Mouse (Mus musculus) heart, embryonic 12.5 days (tissue): ENCODE results near the gene Ptpa. TPM values are rescaled to one million over a fixed set of nuclear protein-coding genes. Genes with fewer than 3 reads are reported as not detected.

Experiments
- ATAC-seq: fragments of 200-750 bp; cut with Nextera tagmentation; 2 replicates; pipeline ENCODE4 v1.8.0; 2017; ENCODE audit warnings: moderate TSS enrichment, moderate library complexity; ENCODE audit not compliant: insufficient number of reproducible peaks, low FRiP score
- H3K27ac ChIP-seq: fragments of 300-500 bp; sonication (generic); 2 replicates; pipeline ENCODE4 v1.5.1; 2016; ENCODE audit warnings: mild to moderate bottlenecking, moderate library complexity; ENCODE audit not compliant: poor library complexity, severe bottlenecking
- H3K27me3 ChIP-seq: fragments of 300-500 bp; sonication (generic); replicated peaks from 2 replicates; pipeline ENCODE4 v1.6.1; 2016; ENCODE audit warnings: mild to moderate bottlenecking, moderate library complexity
- H3K36me3 ChIP-seq: fragments of 300-500 bp; sonication (generic); 2 replicates; pipeline ENCODE4 v1.6.1; 2016; ENCODE audit warnings: mild to moderate bottlenecking, moderate library complexity
- H3K4me1 ChIP-seq: fragments of 300-500 bp; sonication (generic); replicated peaks from 2 replicates; pipeline ENCODE4 v1.6.1; 2016; ENCODE audit warnings: mild to moderate bottlenecking
- H3K4me2 ChIP-seq: fragments of 300-500 bp; sonication (generic); 2 replicates; pipeline ENCODE4 v1.6.1; 2016; ENCODE audit warnings: mild to moderate bottlenecking, moderate library complexity
- H3K4me3 ChIP-seq: fragments of 300-500 bp; sonication (generic); 2 replicates; pipeline ENCODE4 v1.5.1; 2016; ENCODE audit warnings: mild to moderate bottlenecking
- H3K9ac ChIP-seq: fragments of 300-500 bp; sonication (generic); 2 replicates; pipeline ENCODE4 v1.6.1; 2016; ENCODE audit warnings: mild to moderate bottlenecking, moderate library complexity
- H3K9me3 ChIP-seq: fragments of 300-500 bp; sonication (generic); replicated peaks from 2 replicates; pipeline ENCODE4 v1.6.1; 2016; ENCODE audit warnings: mild to moderate bottlenecking, moderate library complexity
- WGBS: fragments of 180-500 bp; shearing (Covaris S2); methylation state at CpG from one replicate; pipeline ENCODE4 v1.1.7; 2016; 5-methylcytosine and 5-hydroxymethylcytosine counted together
- polyA plus RNA-seq: library from polyadenylated mRNA; unstranded; fragments of >200 nt; fragmentation: Nextera tagmentation; extraction: Ambion mirVana; gene quantifications from 2 replicates; pipeline ENCODE4 v1.2.1, GENCODE M21; 2016

Ptpa gene
- polyA plus RNA-seq, 1 experiment from 2014 or later: 107 TPM

- H3K4me2 ChIP-seq: peak within 1 kb of the TSS; percentile 95
- H3K4me3 ChIP-seq: peak within 1 kb of the TSS; percentile 83
- H3K9ac ChIP-seq: peak within 1 kb of the TSS; percentile 98
- H3K36me3 ChIP-seq: no peaks in the 10 kb centered on the region
- peaks cover 20% of the 10 kb centered on the region for H3K4me1 ChIP-seq
- H3K27me3 ChIP-seq: peaks cover 17% of the 10 kb centered on the region
- H3K27ac ChIP-seq: peak within 1 kb of the TSS; percentile 93
- under 1% methylated on average over 37 of the region's 37 CpGs for WGBS
- ATAC-seq: peak; percentile 83
- H3K9me3 ChIP-seq: no peaks in the 10 kb centered on the region
Measured at GRCm38 (mm10) chr2:30474039-30474438, 58.2 kb downstream of the Ptpa start, which contains the start of gene Ier5l. Gene Ier5l (minus strand): TSS chr2:30474219.

- Histone ChIP-seq H3K27ac (no peak overlapping the region), H3K4me3 (peak overlapping the region; percentile 83), H3K36me3 (no peaks in the 10 kb centered on the region), H3K4me2 (peak overlapping the region; percentile 95), H3K4me1 (peaks cover 14% of the 10 kb centered on the region), H3K9ac (peak overlapping the region; percentile 39; the same call in 1 of the 2 replicates), H3K9me3 (no peaks in the 10 kb centered on the region), H3K27me3 (peaks cover 17% of the 10 kb centered on the region)
- no peak for ATAC-seq
- WGBS: 30% methylated on average over 4 of the region's 4 CpGs
Measured at GRCm38 (mm10) chr2:30474776-30475175, 58.9 kb downstream of the Ptpa start.

- no peak overlapping the region for H3K4me3 ChIP-seq
- H3K36me3 ChIP-seq: no peaks in the 10 kb centered on the region
- no peaks in the 10 kb centered on the region for H3K9me3 ChIP-seq
- no peak for ATAC-seq
- 74% methylated on average over 7 of the region's 7 CpGs for WGBS
- no peak overlapping the region for H3K4me2 ChIP-seq
- H3K27ac ChIP-seq: no peak overlapping the region
- peaks cover 17% of the 10 kb centered on the region for H3K27me3 ChIP-seq
- no peak overlapping the region for H3K9ac ChIP-seq
- peaks cover 14% of the 10 kb centered on the region for H3K4me1 ChIP-seq
Measured at GRCm38 (mm10) chr2:30475457-30475856, 59.6 kb downstream of the Ptpa start.

- Histone ChIP-seq H3K4me2 (no peak overlapping the region), H3K9ac (no peak overlapping the region), H3K4me1 (peaks cover 10% of the 10 kb centered on the region), H3K36me3 (no peaks in the 10 kb centered on the region), H3K4me3 (no peak overlapping the region), H3K27me3 (peaks cover 17% of the 10 kb centered on the region), H3K27ac (no peak overlapping the region), H3K9me3 (no peaks in the 10 kb centered on the region)
- WGBS: 74% methylated on average over 2 of the region's 2 CpGs
- ATAC-seq: no peak
Measured at GRCm38 (mm10) chr2:30476241-30476640, 60.4 kb downstream of the Ptpa start.

- Histone ChIP-seq H3K4me2 (no peak overlapping the region), H3K4me1 (peaks cover 5% of the 10 kb centered on the region), H3K27ac (no peak overlapping the region), H3K9me3 (no peaks in the 10 kb centered on the region), H3K27me3 (peaks cover 17% of the 10 kb centered on the region), H3K4me3 (no peak overlapping the region), H3K36me3 (no peaks in the 10 kb centered on the region), H3K9ac (no peak overlapping the region)
- ATAC-seq: no peak
- WGBS: 43% methylated on average over 1 of the region's 1 CpGs
Measured at GRCm38 (mm10) chr2:30478526-30478925, 62.7 kb downstream of the Ptpa start.

GRCm38 (mm10) chr2:30487597-30487996 lies 71.8 kb downstream of the Ptpa start:
- no peak overlapping the region for H3K27ac ChIP-seq
- 33% methylated on average over 7 of the region's 7 CpGs for WGBS
- H3K27me3 ChIP-seq: peaks cover 6% of the 10 kb centered on the region; the same call in 1 of the 2 replicates
- H3K4me2 ChIP-seq: no peak overlapping the region
- H3K9me3 ChIP-seq: no peaks in the 10 kb centered on the region
- H3K4me3 ChIP-seq: no peak overlapping the region
- no peak overlapping the region for H3K9ac ChIP-seq
- no peak for ATAC-seq
- no peaks in the 10 kb centered on the region for H3K4me1 ChIP-seq
- H3K36me3 ChIP-seq: no peaks in the 10 kb centered on the region

- 76% methylated on average over 2 of the region's 2 CpGs for WGBS
- Histone ChIP-seq H3K4me2 (no peak overlapping the region), H3K4me1 (no peaks in the 10 kb centered on the region), H3K9me3 (no peaks in the 10 kb centered on the region), H3K27me3 (no peaks in the 10 kb centered on the region), H3K36me3 (no peaks in the 10 kb centered on the region), H3K27ac (no peak overlapping the region), H3K9ac (no peak overlapping the region), H3K4me3 (no peak overlapping the region)
- no peak for ATAC-seq
Measured at GRCm38 (mm10) chr2:30490384-30490783, 74.5 kb downstream of the Ptpa start.

GRCm38 (mm10) chr2:30495000-30495908 lies 79.4 kb downstream of the Ptpa start:
- Histone ChIP-seq H3K4me3 (no peak overlapping the region), H3K36me3 (no peaks in the 10 kb centered on the region), H3K9me3 (no peaks in the 10 kb centered on the region; the same call in 1 of the 2 replicates), H3K9ac (no peak overlapping the region), H3K4me1 (peaks cover 6% of the 10 kb centered on the region), H3K4me2 (peak overlapping the region; percentile 66), H3K27me3 (no peaks in the 10 kb centered on the region), H3K27ac (no peak overlapping the region)
- WGBS: 78% methylated on average over 8 of the region's 8 CpGs
- no peak; the same call in 1 of the 2 replicates for ATAC-seq

- H3K27me3 ChIP-seq: no peaks in the 10 kb centered on the region
- no peak overlapping the region for H3K27ac ChIP-seq
- no peak overlapping the region for H3K9ac ChIP-seq
- H3K4me1 ChIP-seq: peaks cover 6% of the 10 kb centered on the region
- ATAC-seq: peak; percentile 88
- peak overlapping the region; percentile 30 for H3K4me3 ChIP-seq
- 23% methylated on average over 22 of the region's 22 CpGs for WGBS
- H3K4me2 ChIP-seq: peak overlapping the region; percentile 66
- no peaks in the 10 kb centered on the region; the same call in 1 of the 2 replicates for H3K9me3 ChIP-seq
- H3K36me3 ChIP-seq: no peaks in the 10 kb centered on the region
Measured at GRCm38 (mm10) chr2:30495909-30496861, 80.3 kb downstream of the Ptpa start.
